Mouse (Mus musculus) fat pad, adult 2 months (tissue): ENCODE measurements around the gene Uckl1.

Source experiments
- DNase-seq: peaks from one replicate; pipeline ENCODE4 v3.0.0-alpha.2; 2011; ENCODE audit warnings: low read depth, low spot score; ENCODE audit errors: extremely low read depth

The Uckl1 gene

DNA sequence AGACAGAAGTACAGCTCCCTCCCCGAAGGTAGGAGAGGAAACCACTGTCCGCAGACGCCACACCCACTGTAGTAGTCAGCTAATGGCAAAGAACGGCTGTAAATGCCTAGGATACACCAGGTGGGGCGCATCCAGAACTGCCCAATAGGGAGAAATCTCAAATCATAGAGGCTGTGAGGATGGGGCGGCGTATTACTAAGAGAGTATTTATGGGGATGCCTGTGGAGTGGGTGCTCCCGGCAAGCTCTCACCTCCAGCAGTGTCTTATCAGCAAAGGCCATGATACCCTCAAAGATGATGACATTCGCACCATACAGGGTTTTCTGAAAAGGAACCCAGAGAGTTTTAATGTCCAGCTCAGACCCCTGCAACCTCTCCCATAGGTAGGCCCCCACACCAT, 10.7 kb downstream of the Uckl1 start:
- no peak for DNase-seq

DNA sequence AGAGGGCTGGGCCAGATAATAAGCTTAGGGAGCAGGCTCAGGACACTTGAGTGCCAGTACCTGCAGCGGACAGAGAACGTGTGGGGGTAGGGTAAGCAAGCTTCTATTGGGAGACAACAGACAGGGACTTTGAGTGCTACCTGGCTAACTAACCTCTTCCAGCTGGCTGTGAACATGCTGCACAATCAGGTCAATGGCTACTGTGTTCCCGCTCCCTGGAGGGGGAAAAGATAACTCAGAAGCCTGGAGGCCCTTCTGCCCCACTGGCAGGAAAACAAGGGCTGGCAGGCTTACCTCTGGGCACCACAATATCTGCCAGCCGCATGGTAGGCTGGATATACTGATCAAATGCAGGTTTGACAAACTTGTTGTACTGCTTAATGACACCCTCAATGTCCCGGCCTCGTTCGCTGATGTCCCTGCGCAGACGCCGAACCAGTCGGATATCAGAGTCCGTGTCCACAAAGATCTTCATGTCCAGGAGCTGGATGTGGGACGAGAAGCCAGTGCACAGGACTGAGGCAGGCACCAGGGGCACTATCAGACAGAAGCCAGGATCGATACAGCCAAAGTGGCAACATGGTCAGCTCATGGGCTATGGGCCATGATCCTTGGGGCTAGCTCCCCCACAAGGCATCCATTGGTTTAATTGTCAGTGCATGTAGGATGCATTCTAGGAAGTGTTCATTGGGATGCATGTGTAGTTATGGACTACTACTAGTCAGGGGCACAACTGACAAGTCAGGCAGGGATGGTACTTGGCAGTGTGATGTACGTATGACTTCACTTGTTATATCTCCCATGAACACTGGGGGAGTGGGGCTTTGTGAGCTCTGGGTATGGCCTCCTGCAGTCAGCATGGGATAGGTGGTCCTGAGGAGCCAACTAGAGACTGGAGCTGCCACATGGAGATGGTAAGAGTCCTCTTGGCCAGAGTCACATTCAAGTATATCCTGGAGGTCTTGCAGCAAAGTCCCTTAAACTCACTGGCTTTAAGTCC, 11.5 kb downstream of the Uckl1 start:
- no peak for DNase-seq

DNA sequence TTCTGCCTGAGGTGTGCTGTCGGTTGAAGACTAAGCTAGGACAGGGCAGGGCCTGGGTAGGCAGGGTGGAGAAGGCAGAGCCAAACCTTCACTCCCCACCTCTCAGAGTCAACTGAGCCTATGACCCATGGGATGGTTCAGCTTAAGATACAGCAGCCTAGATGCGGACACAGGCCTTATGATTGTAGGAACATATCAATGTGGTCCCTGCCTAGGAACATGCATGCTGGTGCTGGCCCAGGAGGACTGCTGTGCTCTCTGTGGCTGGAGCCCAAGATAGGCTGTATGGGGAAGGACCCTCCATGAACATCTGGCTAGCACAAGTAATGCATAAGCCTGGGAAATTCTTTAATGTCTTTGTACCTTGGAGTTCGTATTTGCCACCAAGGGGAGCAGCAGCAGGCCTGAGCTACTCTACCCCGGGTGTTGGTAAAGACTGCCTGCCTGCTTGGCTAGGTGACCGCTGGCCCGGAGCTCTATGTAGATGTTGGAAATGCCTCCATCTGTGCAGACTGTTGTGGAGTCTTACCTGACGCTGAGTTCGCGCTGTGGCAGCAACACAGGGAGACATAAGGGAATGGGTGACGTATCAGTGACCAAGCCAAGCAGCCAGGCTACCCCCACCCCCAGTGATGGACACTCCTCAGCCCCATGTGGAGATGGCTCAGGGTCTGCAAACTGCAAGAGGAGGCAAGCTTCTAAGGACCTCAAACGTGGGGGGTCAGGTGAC, 12.6 kb downstream of the Uckl1 start:
- no peak for DNase-seq

DNA sequence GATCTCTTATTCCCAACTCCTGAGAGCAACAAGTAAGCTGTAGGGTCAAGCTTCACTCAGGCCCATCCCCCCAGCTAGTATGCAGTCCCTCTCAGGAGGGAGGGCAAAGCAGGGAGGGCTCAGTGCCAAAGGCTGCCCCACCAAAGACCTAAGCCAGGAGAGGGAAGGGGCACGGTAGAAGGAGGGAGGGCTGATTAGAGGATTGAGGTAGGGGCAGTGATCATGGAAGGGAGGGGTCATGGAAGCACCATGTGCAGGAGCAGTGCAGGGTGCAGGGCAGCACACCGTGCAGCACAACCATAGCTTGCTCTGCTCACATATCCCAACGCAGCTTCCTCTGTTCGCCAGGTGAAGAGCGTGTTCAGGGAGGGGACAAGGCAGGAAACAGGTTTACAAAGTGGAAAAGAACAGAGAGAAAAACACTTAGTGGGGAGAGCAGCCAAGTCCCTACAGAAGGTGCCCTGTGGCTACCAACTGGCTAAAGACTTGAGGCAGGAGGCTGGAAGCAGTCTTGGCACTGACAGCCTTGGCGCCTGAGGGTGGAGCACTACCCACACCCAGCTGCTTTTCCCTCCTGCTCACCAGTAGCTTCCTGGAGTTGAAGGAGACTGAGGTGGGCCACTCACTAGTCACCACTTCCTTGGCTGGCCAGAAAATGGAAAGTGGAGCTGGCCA, 13.6 kb downstream of the Uckl1 start:
- no peak for DNase-seq

DNA sequence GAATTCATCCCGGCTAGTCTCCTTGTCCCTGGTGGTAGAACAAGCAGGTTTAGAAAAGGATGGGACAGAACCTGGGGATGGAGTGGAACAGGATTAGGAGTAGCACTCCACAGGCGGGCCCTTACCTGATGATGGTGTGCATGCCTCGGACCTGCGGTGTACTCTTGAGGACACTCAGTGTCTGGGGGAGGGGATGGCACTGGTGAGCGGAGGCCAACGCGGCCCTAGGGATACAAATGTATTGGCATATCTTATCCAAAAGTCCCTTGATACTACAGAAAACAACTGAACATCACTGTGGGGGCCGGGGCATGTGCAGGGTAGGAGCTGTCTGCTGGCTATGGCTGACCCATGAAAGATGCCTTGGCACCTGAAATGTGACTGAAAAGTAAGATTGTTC, 14.3 kb downstream of the Uckl1 start:
- no peak for DNase-seq

DNA sequence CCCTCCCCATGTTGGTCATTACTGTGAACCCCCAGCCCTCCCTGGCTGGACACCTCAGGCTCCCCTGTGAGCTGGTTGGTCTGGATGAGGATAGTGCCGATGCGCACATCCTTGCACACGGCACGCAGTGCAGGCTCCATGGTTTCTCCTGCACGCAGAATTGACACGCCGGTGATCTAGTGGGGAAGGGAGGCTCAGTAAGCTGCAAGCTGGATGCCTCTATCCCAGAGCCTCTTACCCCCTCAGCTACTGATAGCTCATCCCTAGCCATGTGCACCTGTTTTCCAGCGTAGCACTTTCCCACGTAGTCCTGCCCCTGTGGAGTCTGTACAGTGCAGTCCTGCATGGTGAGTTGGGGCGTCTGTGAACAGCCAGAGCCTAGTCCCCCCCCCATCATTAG, 14.8 kb downstream of the Uckl1 start:
- DNase-seq = no peak

DNA sequence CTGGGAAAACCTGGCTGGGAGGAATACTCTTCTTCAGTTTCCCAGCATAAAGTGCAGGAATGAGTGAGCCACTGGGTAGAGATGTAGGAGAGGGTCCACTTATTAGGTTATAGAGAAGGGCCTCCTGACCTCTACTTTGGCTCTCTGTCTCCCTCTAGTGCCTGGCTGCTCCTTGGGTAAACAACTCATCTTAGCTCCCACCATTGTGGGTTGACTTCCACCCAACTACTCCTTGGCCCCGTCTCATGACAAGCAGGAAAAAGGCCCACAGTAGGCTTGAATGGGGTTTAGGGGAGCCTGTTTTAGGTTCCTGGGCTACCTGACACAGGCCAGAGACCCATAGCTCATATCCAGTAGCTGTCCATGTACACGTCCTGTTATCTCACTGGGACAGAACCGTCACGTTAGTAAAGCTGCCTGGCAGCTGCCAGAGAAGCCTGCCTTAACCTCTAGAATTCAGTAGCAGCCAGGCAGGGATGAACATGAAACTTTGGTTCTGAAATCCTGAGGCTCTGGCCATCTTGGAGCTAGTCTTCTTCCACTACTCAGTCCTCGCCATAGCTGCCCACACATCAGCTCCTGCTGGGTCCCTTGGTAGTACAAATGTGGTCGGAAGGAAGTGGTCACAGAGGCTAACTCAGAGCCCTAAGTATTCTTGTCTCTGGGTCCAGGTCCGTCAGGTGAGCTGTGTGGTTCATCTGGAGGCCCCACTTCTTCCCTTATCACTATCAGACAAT, 16.3 kb downstream of the Uckl1 start:
- DNase-seq = no peak

DNA sequence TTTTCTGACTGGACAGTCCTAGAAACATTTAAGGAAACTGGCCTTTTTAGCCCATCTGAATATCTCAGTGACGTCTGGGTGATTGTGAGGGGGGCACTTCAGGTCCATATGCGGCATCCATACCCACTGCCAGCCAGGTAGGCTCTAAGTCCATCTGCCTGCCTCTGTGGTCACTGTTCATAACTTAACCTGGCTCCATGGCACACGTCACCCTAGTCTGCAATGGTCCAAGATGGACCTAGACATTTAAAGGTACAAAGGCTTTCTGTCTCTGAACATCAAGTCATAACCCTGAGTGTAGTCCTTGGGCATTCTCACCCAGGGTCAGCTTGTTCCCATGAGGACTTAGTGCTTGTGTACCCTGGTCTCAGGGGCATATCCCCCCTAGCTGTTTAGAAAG, 17.4 kb downstream of the Uckl1 start:
- no peak for DNase-seq

DNA sequence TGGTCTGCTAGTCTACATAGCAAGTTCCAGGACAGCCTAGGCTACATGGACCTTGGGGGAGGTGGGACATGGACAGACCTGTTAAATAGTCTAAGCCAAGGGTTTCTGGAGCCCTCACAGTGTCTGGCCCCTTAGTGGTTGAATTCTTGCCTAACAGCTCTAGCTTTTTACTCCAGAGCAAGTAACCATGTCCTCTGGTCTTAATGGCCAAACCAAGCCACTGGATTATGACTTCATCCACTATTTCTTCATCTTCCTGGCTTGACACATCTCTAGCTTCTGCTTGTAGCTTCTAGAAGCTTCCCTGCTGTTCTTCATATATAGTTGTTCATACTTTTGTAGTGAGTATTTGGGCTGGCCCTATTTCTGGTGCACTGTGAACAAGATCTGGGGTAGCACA, 30.9 kb downstream of the Uckl1 start:
- DNase-seq = no peak

DNA sequence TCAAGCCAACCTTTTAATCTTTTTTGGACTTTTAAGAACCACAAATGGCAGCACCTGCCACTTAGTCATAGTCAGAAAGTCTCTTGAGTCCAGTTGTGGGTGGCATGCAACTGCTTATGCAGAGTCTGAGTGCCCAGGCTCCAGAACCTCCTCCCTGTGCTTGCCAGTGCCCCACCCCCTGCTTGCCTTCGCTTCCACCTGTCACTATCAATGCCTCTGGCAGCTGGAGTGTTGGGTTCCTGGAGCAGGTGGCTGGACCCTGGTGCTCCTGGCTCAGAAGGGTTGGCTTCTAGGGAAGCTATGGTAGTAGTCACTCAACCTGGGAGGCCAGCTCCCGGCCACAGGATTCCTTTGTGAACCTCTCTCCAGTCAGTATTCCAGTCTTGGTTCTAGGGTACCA, 34.5 kb downstream of the Uckl1 start:
- no peak for DNase-seq

DNA sequence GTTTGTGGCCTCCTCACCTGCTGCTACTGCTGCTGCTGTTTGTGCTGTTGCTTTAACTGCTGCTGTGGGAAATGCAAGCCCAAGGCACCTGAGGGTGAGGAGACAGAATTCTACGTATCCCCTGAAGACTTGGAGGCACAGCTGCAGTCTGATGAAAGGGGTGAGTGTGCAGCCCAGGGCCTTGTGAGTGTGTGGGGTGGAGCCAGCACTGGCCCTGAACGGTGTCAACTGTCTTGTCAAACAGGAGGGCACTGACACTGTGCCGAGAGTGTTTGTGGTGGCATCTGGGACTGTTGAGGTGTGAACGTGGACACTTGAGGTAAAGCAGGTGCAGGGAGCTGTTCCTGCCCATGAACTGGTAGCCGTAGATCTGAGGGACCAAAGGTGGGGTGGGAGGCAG, 36.0 kb downstream of the Uckl1 start:
- DNase-seq = no peak

DNA sequence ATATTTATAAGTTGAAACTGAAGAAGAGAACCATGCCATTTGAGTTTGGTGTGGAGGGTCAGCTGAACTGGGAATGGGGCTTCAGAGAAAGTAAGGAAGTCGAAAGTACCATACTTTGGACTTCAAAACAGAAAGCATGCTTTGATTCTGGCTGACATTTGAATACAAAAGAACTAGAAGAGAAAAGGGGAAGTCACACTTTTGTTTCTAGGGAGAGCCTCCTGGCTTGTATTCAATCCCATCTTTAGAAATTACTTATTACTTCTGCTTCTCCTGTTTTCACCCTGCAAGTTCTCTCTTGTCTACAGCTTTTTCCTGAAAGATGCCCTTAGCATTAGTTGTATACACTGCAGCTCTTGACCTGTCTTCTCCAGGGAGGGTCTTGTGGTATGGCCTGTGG, 36.5 kb downstream of the Uckl1 start:
- no peak for DNase-seq

DNA sequence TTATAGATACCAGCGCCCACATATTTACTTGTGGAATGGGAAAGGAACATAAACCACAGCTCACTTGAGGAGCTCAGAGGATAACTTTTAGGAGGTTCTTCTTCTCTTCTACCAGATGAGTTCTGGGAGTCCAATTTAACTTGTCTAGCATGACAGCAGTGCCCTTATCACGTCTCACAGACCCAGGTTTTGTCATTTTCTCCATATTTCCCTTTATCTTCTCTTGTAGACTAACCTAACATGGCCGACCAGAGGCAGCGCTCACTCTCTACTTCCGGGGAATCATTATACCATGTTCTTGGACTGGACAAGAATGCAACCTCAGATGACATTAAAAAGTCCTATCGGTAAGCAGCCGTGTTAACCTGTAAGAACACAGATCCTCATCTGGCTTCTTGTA, 38.5 kb downstream of the Uckl1 start:
- DNase-seq = no peak

DNA sequence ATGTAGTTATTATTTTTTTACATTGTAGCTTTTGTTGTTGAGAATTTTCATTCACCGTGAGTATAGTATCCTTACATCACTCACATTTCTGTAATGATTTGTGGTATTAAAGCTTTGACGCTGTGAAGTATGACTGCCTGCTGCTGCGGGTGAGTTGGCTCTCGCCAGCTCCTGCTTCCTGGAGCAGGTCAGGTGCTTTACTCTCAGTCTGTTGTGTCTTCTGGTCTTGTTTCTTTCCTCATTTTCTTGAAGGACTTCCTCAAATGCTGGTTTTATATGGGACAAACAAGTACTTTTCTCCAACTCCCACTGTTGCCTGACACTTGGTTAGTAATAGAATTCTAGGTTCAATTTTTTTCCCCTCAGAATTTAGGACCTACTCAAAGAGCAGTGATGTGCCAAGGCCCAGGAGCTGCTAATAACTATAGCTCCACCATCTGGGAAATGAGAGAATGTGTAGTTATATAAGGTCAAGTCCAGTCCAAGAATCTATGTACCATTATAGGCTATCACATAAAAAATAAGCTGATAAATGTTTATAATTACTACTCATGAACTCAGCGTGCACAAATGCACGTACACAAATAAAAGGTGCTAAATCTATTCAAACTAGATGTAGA, 42.8 kb downstream of the Uckl1 start:
- no peak for DNase-seq

DNA sequence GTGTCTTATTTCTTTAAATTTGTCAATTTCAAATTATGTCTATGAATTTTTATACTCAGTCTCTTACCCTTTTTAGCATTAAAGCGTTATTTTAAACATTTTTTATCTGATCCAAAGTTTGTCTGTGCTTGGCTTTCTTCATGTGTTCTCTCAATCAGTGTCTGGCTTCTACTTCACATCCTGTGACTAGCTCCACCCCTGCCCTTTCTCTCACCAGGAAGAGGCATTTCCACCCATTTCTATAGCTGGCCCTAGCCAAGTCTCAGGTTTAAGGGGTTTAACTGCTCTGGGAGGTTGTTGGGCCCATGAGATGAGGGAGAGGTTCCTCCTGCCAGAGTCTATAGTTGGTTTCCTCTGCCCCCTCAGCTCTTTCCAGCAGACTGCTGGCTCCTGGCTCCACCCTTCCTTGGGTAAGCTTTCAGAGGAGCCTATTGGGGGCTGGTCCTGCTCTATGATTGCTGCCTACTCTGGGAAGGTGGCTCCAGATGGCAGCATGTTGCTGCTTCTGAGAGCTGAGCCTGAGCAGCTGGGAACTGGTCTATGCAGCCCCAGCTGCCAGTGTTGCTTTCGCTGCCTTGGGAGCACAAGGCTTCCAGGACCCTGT, 47.1 kb downstream of the Uckl1 start:
- no peak for DNase-seq

DNA sequence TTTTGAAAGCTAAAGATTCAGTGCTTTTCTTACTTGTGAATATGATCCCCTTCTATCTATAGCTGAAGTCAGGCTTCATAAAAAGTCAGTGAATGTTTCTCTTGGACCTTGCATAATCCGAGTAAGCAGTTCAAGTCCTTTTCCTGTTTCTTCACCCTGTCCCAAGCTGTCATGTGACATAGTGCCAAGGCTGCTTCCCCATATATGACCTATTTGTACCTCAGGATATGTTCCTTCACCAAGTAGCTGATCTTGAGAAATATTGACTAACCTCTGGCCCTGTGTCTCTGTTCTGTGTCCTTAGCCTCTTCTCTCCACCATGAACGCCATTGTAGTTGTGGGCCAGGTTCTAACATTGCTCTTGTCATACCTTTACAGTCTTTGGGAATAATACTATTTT, 48.3 kb downstream of the Uckl1 start:
- DNase-seq = peak; percentile 65

DNA sequence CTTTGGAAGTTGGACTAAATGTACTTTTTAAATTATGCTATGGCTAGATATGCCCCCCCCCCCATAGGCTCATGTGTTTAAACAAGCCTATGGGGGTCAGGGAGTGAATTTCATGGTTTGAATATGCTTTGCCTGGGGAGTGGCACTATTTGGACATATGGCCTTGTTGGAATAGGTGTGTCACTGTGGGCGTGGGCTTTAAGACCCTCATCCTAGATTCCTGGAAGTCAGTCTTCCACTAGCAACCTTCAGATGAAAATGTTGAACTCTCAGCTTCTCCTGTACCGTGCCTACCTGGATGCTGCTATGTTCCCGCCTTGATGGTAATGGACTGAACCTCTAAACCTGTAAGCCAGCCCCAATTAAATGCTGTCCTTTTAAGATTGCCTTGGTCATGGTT, 52.1 kb downstream of the Uckl1 start:
- no peak for DNase-seq

DNA sequence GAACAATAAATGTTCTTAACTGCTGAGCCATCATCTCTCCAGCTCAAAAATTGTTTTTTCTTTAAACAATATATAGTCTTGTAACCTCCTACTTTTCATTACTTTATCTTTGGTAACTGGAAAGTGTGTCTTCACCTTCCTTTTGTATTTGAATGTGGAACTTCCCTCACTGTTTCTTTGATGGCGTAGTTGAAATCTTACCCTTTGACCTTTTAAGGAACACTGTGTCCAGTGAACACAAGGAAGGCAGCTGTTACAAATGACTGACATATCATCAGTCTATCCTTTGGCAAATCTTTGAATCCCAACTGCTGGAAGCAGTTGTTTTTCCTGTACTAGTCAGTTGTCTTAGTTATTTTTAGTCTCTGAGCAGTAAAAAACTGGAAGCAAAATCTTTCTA, 55.6 kb downstream of the Uckl1 start:
- no peak for DNase-seq

DNA sequence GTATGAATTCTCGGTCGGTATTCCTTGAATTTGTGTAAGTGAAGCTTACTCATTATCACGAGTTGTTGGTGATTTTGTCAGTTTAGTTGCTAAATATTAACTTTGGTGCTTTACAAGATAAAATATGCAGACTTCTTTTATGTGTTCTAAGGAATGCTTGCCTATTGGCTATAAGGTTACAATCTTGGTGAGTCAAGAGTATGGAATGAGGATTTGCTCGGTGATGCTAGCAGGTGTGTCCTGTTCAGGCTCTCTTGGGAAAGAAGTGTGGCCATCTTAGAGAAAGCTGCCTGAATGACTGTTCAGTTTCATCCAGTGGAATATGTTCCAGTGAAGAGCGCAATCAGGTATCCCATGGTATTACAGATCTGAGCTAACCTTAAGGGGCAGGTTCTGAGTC, 59.2 kb downstream of the Uckl1 start:
- DNase-seq = no peak

DNA sequence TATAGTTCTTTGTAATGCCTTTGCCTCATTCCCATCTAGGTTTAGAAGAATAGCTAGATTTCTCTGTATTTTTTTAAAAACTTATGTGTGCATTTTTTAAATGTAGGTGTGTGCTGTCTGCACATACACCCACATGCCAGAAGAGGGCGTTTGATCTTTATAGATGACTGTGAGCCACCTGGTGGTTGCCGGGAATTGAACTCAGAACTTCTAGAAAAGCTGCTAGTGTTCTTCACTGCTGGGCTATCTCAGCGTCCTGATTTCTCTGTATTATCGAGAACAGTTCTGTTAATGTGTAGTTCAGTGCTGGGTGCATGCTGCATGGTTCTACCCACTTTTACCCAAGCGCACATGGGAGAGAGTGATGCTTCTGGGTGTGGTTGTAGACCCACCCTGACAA, 61.9 kb downstream of the Uckl1 start:
- no peak for DNase-seq
